Mouse (Mus musculus): Measurements from ENCODE around the gene Dip2b. TPM values are rescaled to one million over a fixed set of nuclear protein-coding genes. Genes with fewer than 3 reads are reported as not detected.

The Dip2b gene
- total RNA-seq, 2 experiments from 2014 or later = 59.9 to 63.5 TPM

DNA sequence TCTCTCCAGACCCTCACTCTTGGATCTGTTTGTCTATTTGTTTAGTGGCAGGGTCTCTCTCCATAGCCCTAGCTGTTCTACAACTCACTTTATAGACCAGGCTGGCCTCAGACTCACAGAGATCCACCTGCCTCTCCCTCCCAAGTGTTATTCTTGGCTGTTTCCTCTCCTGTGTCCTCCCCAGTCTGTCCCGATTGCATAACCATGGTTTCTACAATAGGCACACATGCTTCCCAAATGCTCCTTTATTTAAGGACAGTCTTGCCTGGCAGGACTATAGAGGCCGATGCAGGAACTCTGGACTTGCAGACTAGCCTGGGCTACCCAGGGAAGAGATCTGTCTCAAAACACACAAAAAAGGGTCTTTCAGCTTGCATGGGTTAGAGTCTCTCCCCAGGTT is 174.9 kb downstream of the Dip2b start:
- DNase-seq (ENCODE audit: low spot score in 2 of 2) = no peak

DNA sequence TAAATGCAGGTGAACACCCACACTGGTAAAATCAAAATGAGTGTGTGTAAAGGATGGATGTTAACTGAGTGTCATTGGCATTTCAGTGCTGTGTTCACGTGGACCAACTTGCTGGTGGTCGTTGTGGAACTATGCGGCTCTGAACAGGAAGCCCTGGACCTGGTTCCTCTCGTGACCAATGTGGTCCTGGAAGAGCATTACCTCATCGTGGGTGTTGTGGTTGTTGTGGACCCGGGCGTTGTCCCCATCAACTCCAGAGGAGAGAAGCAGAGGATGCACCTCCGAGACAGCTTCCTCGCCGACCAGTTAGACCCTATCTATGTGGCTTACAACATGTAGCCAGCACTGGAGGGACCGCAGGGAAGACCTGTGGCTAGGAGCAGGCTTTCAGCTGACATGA is 176.6 kb downstream of the Dip2b start:
- no peak for DNase-seq (ENCODE audit: low spot score in 2 of 2)

DNA sequence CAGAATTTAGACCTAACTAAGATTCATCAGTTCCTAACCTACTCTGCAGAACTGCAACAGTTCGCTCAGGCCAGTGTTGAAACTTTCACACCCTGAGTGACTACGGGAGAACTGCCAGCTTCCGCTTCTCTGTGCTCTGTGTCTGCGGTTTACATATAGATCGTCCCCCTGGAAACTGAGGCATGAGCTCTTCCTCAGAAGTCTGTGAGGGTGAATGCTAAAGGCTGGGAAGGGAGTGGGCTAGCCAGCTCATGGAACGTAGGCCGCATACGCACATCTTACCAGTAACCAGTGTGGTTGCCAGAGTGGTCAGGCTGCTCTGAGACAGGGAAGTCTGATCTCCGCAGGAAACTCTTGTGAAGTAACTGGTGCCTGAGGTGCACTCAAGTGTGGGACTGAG is 177.7 kb downstream of the Dip2b start:
- no peak for DNase-seq (ENCODE audit: low spot score in 2 of 2)

DNA sequence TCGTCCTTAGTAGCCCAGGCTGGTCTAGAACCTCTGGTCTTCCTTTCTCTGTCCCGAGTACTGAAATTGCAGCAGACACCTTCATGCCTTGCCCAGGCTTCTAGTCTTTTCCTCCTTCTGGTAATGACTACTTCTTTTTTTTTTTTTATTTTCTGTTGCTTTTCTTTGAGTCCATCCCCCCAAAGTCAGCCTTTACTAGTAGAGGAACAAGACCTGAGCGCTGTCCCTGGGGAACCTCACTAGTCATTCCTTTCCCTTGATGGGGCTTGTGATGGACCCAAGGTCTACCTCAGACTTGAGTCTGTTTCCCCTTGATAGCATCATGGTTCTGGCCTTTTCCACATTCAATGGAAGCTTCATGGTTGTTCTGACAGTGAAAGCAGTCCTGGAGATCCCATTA is 179.6 kb downstream of the Dip2b start:
- no peak for DNase-seq (ENCODE audit: low spot score in 2 of 2)

DNA sequence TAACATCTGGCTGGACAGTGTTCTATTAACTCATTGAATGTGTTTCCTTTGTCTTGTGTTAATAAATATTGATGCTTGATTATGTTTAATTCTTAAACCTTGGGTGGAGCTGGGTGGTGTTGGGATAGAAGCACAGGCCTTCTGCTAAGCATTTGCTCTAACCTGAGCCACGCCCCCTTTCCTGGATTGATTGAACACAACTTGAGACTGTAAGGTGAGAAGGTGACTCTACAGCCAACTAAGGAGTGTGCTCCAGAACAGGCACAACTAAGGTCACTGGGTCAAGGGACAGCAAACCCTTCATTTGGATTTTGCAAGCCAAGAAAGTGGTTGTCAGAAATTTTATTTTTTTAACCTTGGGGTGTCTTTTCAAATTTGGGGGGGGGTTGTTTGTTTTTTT is 180.9 kb downstream of the Dip2b start:
- no peak for DNase-seq (ENCODE audit: low spot score in 2 of 2)

DNA sequence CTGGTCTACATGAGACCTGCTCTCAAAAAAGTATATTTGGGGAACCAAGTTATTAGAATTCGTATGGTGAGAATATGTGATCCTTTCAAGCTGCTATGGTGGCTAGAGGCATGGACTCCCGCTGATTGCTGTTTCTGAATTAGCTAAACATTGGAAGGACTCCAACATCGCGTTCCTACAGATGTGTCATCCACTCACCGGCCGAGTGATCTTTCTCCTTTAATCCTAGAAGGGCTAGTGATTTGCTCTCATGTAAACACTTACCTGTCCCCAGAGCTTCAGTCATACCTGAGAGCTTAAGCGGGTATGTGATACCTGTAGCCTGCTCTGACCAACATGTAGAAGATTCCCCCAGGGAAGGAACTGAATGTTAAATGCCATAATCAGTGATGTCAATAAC is 182.5 kb downstream of the Dip2b start:
- no peak for DNase-seq (ENCODE audit: low spot score in 2 of 2)

DNA sequence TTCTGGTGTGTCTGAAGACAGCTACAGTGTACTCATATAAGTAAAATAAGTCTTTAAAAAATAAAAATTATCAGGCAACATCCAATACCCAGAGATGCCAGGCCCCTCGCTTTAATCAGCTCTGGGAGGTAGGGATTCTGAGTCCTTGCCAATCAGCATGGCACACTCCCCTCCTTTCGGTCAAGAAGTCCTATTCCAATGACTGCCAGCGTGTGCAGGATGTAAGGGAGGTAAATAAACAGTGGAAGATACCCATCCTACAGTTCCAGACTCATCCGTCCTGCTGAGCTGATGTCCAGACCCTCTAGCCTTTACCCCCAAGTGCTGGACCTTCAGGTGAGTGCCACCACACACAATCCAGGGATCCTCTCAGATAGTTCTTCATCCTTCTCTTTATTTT is 186.9 kb downstream of the Dip2b start:
- DNase-seq (ENCODE audit: low spot score in 2 of 2) = no peak

DNA sequence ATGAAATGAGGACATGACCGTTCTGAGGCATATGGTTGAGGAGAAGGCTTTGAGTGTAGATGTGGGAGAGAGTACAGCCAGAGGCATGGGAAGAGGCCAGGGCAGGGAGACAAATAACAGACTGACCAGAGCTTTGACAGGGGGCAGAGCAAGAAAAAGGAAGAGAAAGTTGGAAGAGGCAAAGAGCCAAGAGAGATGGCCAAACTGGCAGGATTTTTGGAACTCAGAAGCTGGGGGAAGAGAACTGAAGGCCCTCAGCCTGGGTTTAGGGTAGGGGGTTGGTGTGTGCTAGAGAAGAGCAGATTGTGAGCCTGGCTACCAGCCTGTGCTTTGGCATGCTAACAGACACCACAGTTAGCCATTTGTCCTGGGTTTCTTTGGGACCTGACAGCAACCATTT is 187.4 kb downstream of the Dip2b start:
- no peak for DNase-seq (ENCODE audit: low spot score in 2 of 2)

DNA sequence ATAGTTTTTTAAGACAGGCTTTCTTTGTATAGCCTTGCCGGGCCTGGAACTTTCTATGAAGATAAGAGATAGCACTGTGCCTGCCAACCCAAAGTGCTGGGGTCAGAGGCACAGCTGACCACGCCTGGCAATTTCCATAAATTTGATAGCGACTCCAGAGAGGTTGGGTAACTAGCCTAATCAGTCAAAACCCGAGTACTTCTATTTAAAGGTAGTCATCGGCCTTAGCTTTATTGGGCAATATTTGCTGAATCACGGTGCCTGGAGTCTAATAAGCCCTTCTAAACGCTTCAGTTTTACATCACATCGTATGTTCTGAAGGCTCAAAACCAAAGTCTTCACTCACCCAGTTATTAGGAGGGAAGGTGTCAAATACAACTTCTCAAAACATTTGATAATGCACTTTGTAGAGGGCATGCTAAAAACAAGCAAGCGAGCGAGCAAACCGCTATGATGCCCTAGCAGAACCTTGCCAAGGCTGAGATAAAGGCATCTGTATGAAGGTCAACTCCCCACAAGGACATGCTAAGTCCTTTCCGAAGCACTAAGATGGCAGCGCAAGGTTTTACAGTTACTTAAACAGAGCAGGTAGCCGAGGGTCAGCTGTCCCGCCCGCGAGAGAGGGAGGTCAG is 188.7 kb downstream of the Dip2b start:
- DNase-seq (ENCODE audit: low spot score in 2 of 2) = no peak

DNA sequence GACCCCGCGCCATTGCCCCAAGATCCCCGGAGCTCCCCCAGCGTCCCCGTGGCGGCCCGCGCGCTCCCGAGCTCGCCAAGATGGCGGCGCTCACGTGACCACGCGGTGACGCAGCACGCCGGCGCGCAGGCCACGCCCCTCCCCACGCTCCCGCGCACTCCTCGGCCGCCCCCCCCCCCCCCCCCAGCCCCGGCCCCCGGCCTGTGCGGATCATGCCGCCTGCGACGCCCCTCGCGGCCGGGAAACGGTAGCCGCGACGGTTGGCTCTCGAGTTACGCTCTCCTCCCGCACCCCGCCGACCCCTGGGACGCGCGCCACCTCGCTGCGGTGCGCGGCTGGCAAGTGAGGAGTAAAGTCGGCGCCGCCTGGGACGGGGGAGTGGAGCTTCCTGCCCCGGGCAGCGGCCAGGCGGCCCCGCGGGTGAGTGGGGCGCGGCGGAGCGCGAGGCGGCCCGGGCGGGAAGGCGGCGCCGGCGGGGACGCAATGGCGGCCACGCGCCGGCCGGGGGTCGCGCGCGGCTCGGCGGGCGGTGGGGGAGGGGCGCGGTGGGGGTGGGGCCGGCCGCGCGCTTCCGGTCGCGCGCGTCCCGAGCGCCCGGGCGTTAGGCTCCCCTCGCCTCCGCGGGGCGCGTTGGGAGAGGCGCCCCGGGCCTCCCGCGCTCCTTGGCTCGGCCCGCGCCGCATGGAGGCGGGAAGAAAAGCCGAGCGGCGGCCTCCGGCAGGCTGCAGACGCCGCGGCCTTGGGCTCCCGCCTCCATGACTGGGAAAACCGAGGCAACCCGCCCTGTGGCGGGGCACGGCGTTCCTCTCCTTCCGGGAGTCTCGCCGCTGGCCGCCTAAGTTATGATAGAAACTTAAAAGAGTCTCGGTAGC is 189.4 kb downstream of the Dip2b start, which contains the start of gene Atf1:
TSS of gene Atf1 (plus strand) at position 157 of the 872 bp plus-strand sequence.
- DNase-seq (ENCODE audit: low spot score in 2 of 2) = peak; percentile 89 to 92

DNA sequence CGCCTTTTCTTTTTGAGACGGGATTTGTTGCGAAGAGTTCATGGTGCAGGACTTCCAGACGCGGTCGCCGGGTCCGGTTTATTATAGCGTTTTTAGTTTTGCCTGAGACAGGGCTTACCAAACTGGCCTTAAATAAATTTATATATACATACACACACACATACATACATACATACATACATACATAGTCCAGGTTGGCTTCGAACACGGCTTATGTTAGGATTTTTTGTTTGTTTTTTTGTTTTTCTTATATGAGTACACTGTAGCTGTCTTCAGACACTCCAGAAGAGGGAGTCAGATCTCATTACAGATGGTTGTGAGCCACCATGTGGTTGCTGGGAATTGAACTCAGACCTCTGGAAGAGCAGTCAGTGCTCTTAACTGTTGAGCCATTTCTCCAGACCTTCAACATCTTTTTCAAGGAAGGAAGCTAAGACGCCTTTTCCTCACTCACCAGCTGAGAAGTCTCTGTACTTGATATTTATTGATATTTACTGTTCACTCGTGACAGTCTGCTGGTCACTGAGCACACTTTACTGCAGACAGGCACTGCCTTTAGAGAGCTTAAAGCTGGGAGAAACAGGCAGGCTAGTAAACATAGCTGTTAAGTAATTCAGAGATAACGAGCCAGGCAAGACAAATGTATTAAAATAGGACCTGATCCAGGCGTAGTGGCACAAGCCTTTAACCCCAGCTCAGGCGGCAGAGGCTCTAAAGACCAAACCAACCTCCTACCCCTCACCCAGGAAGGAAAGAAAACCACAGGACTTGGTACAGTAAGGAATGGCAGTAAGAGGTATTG is 190.3 kb downstream of the Dip2b start:
- no peak for DNase-seq (ENCODE audit: low spot score in 2 of 2)

DNA sequence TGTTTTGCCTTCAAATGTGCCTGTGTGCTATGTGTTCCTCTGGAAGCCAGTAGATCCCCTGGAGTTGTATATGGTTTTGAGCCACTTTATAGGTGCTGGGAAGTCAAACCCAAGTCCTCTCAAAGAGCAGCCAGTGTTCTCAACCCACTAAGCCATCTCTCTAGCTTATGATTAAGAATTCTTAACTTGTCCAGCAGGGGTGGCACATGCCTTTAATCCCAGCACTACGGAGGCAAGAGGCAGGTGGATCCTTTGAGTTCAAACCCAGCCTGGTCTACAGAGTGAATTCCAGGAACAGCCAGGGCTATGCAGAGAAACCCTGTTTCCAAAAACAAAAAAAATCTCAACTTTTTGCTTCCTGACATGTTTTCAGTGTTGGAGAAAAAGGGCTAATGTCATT is 192.2 kb downstream of the Dip2b start:
- DNase-seq (ENCODE audit: low spot score in 2 of 2) = no peak

DNA sequence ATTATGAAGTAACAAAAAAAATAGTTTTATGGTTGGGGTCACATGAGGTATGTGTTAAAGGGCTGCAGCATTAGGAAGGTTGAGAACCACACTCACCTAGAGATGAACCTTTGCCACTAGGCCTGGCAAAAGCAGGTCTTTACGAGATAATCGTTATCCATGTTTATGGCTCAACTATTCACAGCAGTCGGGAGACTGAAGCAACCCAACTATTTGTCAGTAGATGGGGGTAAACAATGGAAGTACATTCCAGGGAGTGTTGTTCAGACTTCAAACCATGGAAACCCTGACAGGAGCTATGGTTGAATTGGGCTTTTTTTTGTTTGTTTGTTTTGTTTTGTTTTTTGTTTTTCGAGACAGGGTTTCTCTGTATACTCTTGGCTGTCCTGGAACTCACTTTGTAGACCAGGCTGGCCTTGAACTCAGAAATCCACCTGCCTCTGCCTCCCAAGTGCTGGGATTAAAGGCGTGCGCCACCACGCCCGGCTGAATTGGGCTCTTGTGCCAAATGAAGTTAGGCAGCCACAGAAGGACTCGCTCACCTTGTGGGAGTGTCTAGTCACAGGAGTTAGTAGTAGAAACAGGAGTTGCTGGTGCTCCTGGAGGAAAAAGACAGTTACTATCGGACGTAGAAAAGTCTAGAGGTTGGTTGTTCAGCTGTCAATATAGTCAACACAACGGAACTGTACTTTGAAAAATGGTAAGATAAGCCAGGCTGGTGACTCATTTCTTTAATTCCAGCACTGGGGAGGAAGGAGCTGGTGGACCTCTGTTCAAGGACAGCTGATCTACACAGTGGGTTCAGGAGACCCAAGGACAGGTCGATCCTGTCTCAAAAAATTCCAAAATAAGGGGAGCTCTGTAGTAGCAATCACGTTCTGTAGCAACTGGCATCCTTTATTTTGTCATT is 193.4 kb downstream of the Dip2b start:
- no peak for DNase-seq (ENCODE audit: low spot score in 2 of 2)

DNA sequence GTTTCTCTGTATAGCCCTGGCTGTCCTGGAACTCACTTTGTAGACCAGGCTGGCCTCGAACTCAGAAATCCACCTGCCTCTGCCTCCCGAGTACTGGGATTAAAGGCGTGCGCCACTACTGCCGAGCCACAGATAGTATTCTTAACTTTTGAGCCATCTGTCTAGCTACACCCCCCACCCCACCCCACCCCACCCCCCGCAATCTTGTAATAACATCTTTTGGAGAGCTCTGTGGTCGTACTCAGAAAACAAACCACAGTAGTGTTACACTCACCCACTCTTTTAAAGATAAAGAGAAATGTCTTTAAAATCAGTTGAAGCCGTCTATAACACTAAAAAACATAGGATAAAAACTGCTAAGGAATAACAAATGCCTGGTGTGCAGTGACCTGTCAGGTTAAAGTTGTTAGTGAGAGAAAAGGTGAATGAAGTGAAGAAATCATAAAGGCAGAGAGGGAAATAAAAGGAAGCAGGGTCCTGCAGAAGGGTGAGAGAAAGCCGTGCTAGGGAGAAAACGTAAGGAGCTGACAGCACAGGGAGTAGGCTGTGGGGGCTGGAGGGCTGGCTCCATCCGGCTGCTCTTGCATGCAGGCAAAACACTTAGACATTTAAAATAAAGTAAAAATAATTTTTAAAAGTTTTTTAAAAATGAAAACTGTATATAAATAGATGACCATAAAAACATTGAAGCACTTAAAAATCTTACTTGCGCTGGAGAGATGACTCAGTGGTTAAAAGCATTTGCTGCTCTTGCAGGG is 196.9 kb downstream of the Dip2b start:
- peak; percentile 46 to 66 for DNase-seq (ENCODE audit: low spot score in 2 of 2)

DNA sequence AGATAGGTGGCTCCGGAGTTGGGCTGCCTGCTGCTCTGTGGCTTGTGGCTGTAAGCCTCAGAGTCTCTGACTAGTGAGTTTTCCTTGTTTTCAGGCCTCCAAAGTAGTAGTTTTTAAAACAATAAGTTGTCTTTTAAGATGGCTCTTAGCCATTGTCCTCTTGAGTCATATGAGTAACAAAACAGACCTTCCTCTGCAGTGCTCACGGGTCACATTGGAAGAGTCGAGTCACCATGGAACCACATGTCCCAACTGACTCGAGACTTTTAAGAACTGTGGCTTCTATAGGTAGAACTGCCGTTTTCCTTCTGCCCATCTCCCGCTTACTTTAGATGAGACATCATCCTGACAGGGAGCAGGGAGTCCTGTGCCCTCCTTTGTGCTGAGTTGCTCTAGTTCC is 198.5 kb downstream of the Dip2b start:
- DNase-seq (ENCODE audit: low spot score in 2 of 2) = no peak

DNA sequence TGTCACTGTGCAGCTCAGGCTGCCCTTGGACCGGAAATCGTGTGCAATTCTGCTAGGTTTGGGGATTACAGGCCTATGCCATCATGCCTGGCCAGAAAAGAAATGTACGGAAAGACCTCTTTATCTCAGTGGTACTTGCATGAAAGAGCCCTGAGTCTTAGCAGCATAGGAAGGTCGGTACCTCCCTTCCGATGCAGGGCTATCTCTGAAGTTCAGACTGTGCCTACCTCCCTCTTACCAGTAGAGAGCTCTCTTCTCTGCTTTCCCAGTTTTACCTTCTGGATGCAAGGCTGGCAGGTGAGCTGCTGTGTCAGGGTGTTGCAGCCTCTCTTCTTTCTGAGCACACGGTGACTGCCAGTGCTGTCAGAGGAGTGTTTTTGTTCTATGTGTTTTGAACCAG is 203.3 kb downstream of the Dip2b start:
- no peak for DNase-seq (ENCODE audit: low spot score in 2 of 2)

DNA sequence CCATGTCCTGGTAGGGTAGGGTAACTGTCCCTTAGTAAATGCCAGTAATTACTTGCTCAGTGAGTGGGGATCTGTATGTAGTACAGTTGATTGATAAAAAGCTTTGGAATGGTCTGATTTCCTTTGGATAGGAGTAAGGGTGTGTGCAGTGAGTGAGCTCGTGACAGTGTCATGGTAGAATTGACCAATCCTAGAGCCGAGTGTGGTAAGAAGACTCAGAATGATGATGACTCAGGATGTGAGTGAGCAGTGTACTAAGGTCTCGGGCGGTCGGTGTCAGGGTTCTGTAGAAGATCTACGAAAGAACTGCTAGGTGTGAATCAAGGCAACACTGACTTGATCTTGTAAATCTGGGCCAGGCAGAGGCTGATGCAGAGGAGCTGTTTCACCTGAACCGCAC is 207.5 kb downstream of the Dip2b start:
- no peak for DNase-seq (ENCODE audit: low spot score in 2 of 2)

DNA sequence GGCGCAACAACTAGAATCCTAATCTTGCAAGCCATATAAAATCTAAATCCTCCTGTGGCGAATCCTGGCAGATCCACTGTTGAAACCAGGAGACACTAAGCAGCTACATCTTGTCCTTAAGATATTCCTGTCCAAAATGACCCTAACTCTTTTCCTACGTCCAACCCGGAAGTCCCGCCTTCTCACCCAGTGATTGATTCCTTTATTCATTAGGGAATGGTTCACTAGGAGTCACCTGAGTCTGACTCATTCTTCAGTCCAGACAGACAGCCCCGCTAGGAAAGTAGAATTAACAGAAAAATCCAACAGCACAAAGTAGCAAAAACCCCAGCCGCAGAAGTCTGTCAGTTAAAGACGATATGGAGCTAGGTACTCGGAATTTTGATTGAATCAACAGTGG is 208.8 kb downstream of the Dip2b start:
- no peak for DNase-seq (ENCODE audit: low spot score in 2 of 2)

DNA sequence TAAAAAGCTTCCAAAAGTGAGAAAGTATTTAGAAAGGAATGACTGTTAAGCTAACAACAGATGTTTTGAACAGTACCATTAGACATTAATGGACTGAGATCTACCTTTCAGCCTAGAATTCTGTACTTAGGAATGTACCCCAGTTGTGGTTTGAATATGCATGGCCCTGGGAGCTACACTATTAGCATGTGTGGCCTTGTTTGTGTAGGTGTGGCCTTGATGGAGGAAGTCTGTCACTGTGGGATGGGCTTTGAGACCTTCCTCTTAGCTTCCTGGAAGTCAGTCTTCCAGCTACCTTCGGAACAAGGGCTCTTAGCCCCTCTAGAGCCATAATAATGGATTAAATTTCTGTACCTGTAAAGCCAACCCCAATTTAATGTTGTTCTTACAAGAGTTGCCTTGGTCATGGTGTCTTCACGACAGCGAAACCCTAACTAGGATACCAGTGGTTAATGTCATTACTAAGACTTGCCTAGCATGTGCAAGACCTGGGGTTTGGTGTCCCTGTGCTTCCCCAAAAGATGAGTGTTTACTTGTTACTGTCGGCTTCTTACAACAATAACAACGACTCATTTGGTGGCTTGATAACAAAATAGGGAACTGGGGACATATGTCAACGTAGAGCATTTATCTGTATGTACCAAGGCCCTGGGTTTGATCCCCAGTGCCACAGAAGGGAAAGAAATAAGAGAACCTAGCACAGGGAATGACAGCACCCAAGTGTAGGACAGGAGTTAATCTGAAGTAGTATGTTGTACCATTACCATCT is 210.4 kb downstream of the Dip2b start:
- no peak for DNase-seq (ENCODE audit: low spot score in 2 of 2)
